ENCODE assay signal across 12 mouse cellular contexts in the genomic region with DNA sequence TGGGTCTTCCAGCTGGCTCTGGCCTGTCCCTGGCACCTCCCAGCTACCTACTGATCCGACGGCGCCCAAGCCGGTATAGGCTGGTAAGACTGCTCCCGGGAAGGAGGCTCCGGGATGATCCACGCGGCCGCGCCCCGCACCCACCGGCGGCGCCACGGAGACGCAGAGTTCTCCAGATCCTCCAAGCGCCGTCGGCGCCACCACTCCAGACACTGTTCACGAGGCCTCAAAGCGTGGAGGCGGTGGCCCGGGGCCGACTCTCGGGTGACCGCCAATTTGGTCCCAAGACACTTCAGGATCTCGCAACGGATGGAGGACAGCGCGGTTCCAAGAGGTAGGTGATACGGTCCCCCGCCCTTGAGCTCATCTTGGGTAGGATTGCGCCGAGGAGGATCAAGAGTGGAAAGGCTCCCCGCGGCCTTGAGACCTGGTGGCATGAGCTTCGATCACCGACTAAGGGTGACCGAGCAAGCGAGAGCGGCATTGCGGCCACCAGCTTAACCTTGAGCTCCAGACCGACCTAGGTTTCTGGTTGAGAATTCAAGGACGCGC. TPM values are rescaled to one million over a fixed set of nuclear protein-coding genes. Genes with fewer than 3 reads are reported as not detected.
A peak's percentile ranks its signal among the peaks of the same experiment; 100 is the strongest.
DNase-seq lines count a peak whose midpoint lies in the region; ATAC-seq and TF ChIP-seq lines count a peak whose summit lies in the region.
"Had no signal": no experiment of that assay in that cellular context is flagged by ENCODE, and none has a peak within 500 bp of the region (broad histone marks: within the 10 kb centered on the region; RNA-seq: fewer than 3 reads in every experiment).

No protein-coding gene starts in this region.

- no peak overlapping the region for H3K9ac ChIP-seq in hindbrain, embryonic 11.5 days (ENCODE audit: low read depth, low read length)
- no peak overlapping the region for H3K9ac ChIP-seq in hindbrain, postnatal 0 days (replicated peaks; ENCODE audit: low read length)
- peak overlapping the region; percentile 94 for H3K9ac ChIP-seq in kidney, embryonic 14.5 days (ENCODE audit: low read depth, low read length)
- H3K9ac ChIP-seq in neural tube, embryonic 14.5 days (replicated peaks; ENCODE audit: low read depth, low read length), result peak overlapping the region; percentile 75
- no peak overlapping the region for H3K9ac ChIP-seq in hindbrain, embryonic 13.5 days
- H3K9ac ChIP-seq: midbrain, embryonic 15.5 days had no signal

- ATAC-seq in hindbrain, embryonic 11.5 days (ENCODE audit: low FRiP score), result no peak
- ATAC-seq in hindbrain, postnatal 0 days, result no peak
- peak; percentile 51 for ATAC-seq in kidney, embryonic 14.5 days (ENCODE audit: low FRiP score, low TSS enrichment)
- peak; percentile 68 for ATAC-seq in neural tube, embryonic 14.5 days (ENCODE audit: low read depth)
- ATAC-seq in hindbrain, embryonic 13.5 days (ENCODE audit: low FRiP score), result no peak
- ATAC-seq: midbrain, embryonic 15.5 days had no signal

- peaks cover 79% of the 10 kb centered on the region for H3K27me3 ChIP-seq in hindbrain, embryonic 11.5 days (ENCODE audit: control insufficient read depth, insufficient read depth, low read length)
- peaks cover 82% of the 10 kb centered on the region for H3K27me3 ChIP-seq in hindbrain, postnatal 0 days (ENCODE audit: insufficient read depth, low read length)
- H3K27me3 ChIP-seq in kidney, embryonic 14.5 days (ENCODE audit: control insufficient read depth, insufficient read depth, low read length), result peaks cover 3% of the 10 kb centered on the region; the same call in 1 of the 2 replicates
- H3K27me3 ChIP-seq in neural tube, embryonic 14.5 days (ENCODE audit: control insufficient read depth, insufficient read depth, low read length), result no peaks in the 10 kb centered on the region
- peaks cover 100% of the 10 kb centered on the region for H3K27me3 ChIP-seq in hindbrain, embryonic 13.5 days

- 2% methylated on average over 46 of the region's 46 CpGs for WGBS in hindbrain, embryonic 11.5 days
- 2% methylated on average over 46 of the region's 46 CpGs for WGBS in hindbrain, postnatal 0 days
- WGBS in kidney, embryonic 14.5 days, result 1% methylated on average over 46 of the region's 46 CpGs
- WGBS in neural tube, embryonic 14.5 days, result under 1% methylated on average over 46 of the region's 46 CpGs
- 1% methylated on average over 46 of the region's 46 CpGs for WGBS in hindbrain, embryonic 13.5 days

- H3K4me3 ChIP-seq in hindbrain, embryonic 11.5 days (ENCODE audit: low read depth, low read length), result no peak overlapping the region
- no peak overlapping the region for H3K4me3 ChIP-seq in hindbrain, postnatal 0 days (ENCODE audit: low read length)
- peak overlapping the region; percentile 77 for H3K4me3 ChIP-seq in kidney, embryonic 14.5 days (ENCODE audit: low read length)
- peak overlapping the region; percentile 45 for H3K4me3 ChIP-seq in neural tube, embryonic 14.5 days (ENCODE audit: low read depth, low read length)
- no peak overlapping the region for H3K4me3 ChIP-seq in hindbrain, embryonic 13.5 days
- H3K4me3 ChIP-seq: erythroblast, embryonic 14.5 days; midbrain, embryonic 15.5 days had no signal

- no peak overlapping the region for H3K4me2 ChIP-seq in hindbrain, embryonic 11.5 days (replicated peaks; ENCODE audit: low read depth, low read length)
- no peak overlapping the region for H3K4me2 ChIP-seq in hindbrain, postnatal 0 days (ENCODE audit: low read depth, low read length)
- H3K4me2 ChIP-seq in kidney, embryonic 14.5 days (replicated peaks; ENCODE audit: low read depth, low read length), result peak overlapping the region; percentile 71
- H3K4me2 ChIP-seq in neural tube, embryonic 14.5 days (ENCODE audit: low read depth, low read length), result peak overlapping the region; percentile 56
- no peak overlapping the region for H3K4me2 ChIP-seq in hindbrain, embryonic 13.5 days
- H3K4me2 ChIP-seq: midbrain, embryonic 15.5 days had no signal

- no peaks in the 10 kb centered on the region for H3K36me3 ChIP-seq in hindbrain, embryonic 11.5 days (ENCODE audit: control insufficient read depth, insufficient read depth, low read length)
- no peaks in the 10 kb centered on the region for H3K36me3 ChIP-seq in hindbrain, postnatal 0 days (ENCODE audit: insufficient read depth, low read length)
- no peaks in the 10 kb centered on the region for H3K36me3 ChIP-seq in kidney, embryonic 14.5 days (ENCODE audit: control insufficient read depth, insufficient read depth, low read length)
- no peaks in the 10 kb centered on the region for H3K36me3 ChIP-seq in neural tube, embryonic 14.5 days (ENCODE audit: control insufficient read depth, insufficient read depth, low read length)
- H3K36me3 ChIP-seq in hindbrain, embryonic 13.5 days, result no peaks in the 10 kb centered on the region
- H3K36me3 ChIP-seq: midbrain, embryonic 15.5 days had no signal

- TF ChIP-seq CTCF in hindbrain, postnatal 0 days (IDR thresholded peaks at IDR 0.05; ENCODE audit: low read depth), result no peak

- no peak overlapping the region for H3K27ac ChIP-seq in hindbrain, embryonic 11.5 days (ENCODE audit: low read depth, low read length)
- no peak overlapping the region for H3K27ac ChIP-seq in hindbrain, postnatal 0 days
- peak overlapping the region; percentile 93 for H3K27ac ChIP-seq in kidney, embryonic 14.5 days (ENCODE audit: low read depth, low read length)
- peak overlapping the region; percentile 83 for H3K27ac ChIP-seq in neural tube, embryonic 14.5 days (ENCODE audit: low read depth, low read length)
- H3K27ac ChIP-seq in hindbrain, embryonic 13.5 days, result no peak overlapping the region
- H3K27ac ChIP-seq: midbrain, embryonic 15.5 days had no signal

- no peaks in the 10 kb centered on the region for H3K9me3 ChIP-seq in hindbrain, embryonic 11.5 days (ENCODE audit: control insufficient read depth, low read length)
- H3K9me3 ChIP-seq in hindbrain, postnatal 0 days (ENCODE audit: low read length), result no peaks in the 10 kb centered on the region
- H3K9me3 ChIP-seq in kidney, embryonic 14.5 days (ENCODE audit: control insufficient read depth, low read length), result no peaks in the 10 kb centered on the region
- no peaks in the 10 kb centered on the region for H3K9me3 ChIP-seq in neural tube, embryonic 14.5 days (ENCODE audit: control insufficient read depth, low read length)
- H3K9me3 ChIP-seq in hindbrain, embryonic 13.5 days, result no peaks in the 10 kb centered on the region
- H3K9me3 ChIP-seq: midbrain, embryonic 15.5 days had no signal

- H3K4me1 ChIP-seq in hindbrain, embryonic 11.5 days (replicated peaks; ENCODE audit: control insufficient read depth, insufficient read depth, low read length), result no peaks in the 10 kb centered on the region
- no peaks in the 10 kb centered on the region for H3K4me1 ChIP-seq in hindbrain, postnatal 0 days (ENCODE audit: insufficient read depth, low read length)
- H3K4me1 ChIP-seq in kidney, embryonic 14.5 days (ENCODE audit: control insufficient read depth, insufficient read depth, low read length), result peaks cover 38% of the 10 kb centered on the region
- H3K4me1 ChIP-seq in neural tube, embryonic 14.5 days (ENCODE audit: control insufficient read depth, insufficient read depth, low read length), result peaks cover 17% of the 10 kb centered on the region
- no peaks in the 10 kb centered on the region for H3K4me1 ChIP-seq in hindbrain, embryonic 13.5 days (replicated peaks)
- H3K4me1 ChIP-seq: midbrain, embryonic 15.5 days had no signal

- DNase-seq in hindbrain, embryonic 11.5 days (ENCODE audit: low spot score), result peak; percentile 51
- no peak for DNase-seq in hindbrain, postnatal 0 days (ENCODE audit: low spot score)
- peak; percentile 49 for DNase-seq in adrenal gland, postnatal 25 days
- DNase-seq in c-Kit-positive CD71-positive TER-119-positive erythroid progenitor cells, embryonic 14.5 days (ENCODE audit: low spot score), result no peak
- no peak for DNase-seq in thymus, postnatal 25 days

RNA-seq across cellular contexts. Expression of gene Hoxb9, which starts 19.7 kb away (rescaled TPM):
- 0.80 and 3.2 TPM in 2 replicates for polyA plus RNA-seq in hindbrain, embryonic 11.5 days (2014; fragmentation: Nextera tagmentation; extraction: Ambion mirVana)
- 0.40 TPM in 1 of 2 replicates, not detected in the other for total RNA-seq in hindbrain, postnatal 0 days (2014; rRNA removed)
- polyA plus RNA-seq in hindbrain, postnatal 0 days (2015; fragmentation: Nextera tagmentation; extraction: Ambion mirVana), result 0.13 TPM in 1 of 2 replicates, not detected in the other
- 202 and 263 TPM in 2 replicates for total RNA-seq in adrenal gland, postnatal 25 days (2021)
- 30.0 and 41.4 TPM in 2 replicates for polyA plus RNA-seq in kidney, embryonic 14.5 days (2014; fragmentation: Nextera tagmentation; extraction: Ambion mirVana)
- polyA plus RNA-seq in neural tube, embryonic 14.5 days (2014; fragmentation: Nextera tagmentation; extraction: Ambion mirVana), result 106 and 114 TPM in 2 replicates
- 4.8 and 7.2 TPM in 2 replicates for polyA plus RNA-seq in hindbrain, embryonic 13.5 days (2015; fragmentation: Nextera tagmentation; extraction: Ambion mirVana)
- total RNA-seq: left cerebral cortex, postnatal 25 days had no signal
- polyA plus RNA-seq: erythroblast, embryonic 14.5 days; midbrain, embryonic 15.5 days had no signal

RNA-seq across cellular contexts. Expression of gene Hoxb8, which starts 30.1 kb away (rescaled TPM):
- polyA plus RNA-seq in hindbrain, embryonic 11.5 days (2014; fragmentation: Nextera tagmentation; extraction: Ambion mirVana), result 3.1 and 7.0 TPM in 2 replicates
- 28.0 and 66.5 TPM in 2 replicates for total RNA-seq in hindbrain, postnatal 0 days (2014; rRNA removed)
- 4.6 and 6.2 TPM in 2 replicates for polyA plus RNA-seq in hindbrain, postnatal 0 days (2015; fragmentation: Nextera tagmentation; extraction: Ambion mirVana)
- total RNA-seq in adrenal gland, postnatal 25 days (2021), result 84.9 and 94.6 TPM in 2 replicates
- polyA plus RNA-seq in kidney, embryonic 14.5 days (2014; fragmentation: Nextera tagmentation; extraction: Ambion mirVana), result 12.7 and 18.6 TPM in 2 replicates
- polyA plus RNA-seq in neural tube, embryonic 14.5 days (2014; fragmentation: Nextera tagmentation; extraction: Ambion mirVana), result 78.6 and 120 TPM in 2 replicates
- polyA plus RNA-seq in hindbrain, embryonic 13.5 days (2015; fragmentation: Nextera tagmentation; extraction: Ambion mirVana), result 19.2 and 27.2 TPM in 2 replicates
- total RNA-seq: hematopoietic stem cell, adult 5-6 weeks; left cerebral cortex, postnatal 25 days had no signal
- polyA plus RNA-seq: erythroblast, embryonic 14.5 days; midbrain, embryonic 15.5 days had no signal

RNA-seq across cellular contexts. Expression of gene Hoxb7, which starts 34.9 kb away (rescaled TPM):
- 4.0 and 11.2 TPM in 2 replicates for polyA plus RNA-seq in hindbrain, embryonic 11.5 days (2014; fragmentation: Nextera tagmentation; extraction: Ambion mirVana)
- total RNA-seq in hindbrain, postnatal 0 days (2014; rRNA removed), result 11.0 and 21.7 TPM in 2 replicates
- 10.1 and 16.8 TPM in 2 replicates for polyA plus RNA-seq in hindbrain, postnatal 0 days (2015; fragmentation: Nextera tagmentation; extraction: Ambion mirVana)
- total RNA-seq in adrenal gland, postnatal 25 days (2021), result 54.7 and 58.6 TPM in 2 replicates
- 58.6 and 61.9 TPM in 2 replicates for polyA plus RNA-seq in kidney, embryonic 14.5 days (2014; fragmentation: Nextera tagmentation; extraction: Ambion mirVana)
- 120 and 133 TPM in 2 replicates for polyA plus RNA-seq in neural tube, embryonic 14.5 days (2014; fragmentation: Nextera tagmentation; extraction: Ambion mirVana)
- polyA plus RNA-seq in hindbrain, embryonic 13.5 days (2015; fragmentation: Nextera tagmentation; extraction: Ambion mirVana), result 21.5 and 33.2 TPM in 2 replicates
- total RNA-seq: hematopoietic stem cell, adult 5-6 weeks; left cerebral cortex, postnatal 25 days had no signal
- polyA plus RNA-seq: erythroblast, embryonic 14.5 days; midbrain, embryonic 15.5 days had no signal

RNA-seq across cellular contexts. Expression of gene Hoxb6, which starts 40.7 kb away (rescaled TPM):
- 15.9 and 38.5 TPM in 2 replicates for polyA plus RNA-seq in hindbrain, embryonic 11.5 days (2014; fragmentation: Nextera tagmentation; extraction: Ambion mirVana)
- 23.2 and 30.2 TPM in 2 replicates for total RNA-seq in hindbrain, postnatal 0 days (2014; rRNA removed)
- 29.0 and 36.3 TPM in 2 replicates for polyA plus RNA-seq in hindbrain, postnatal 0 days (2015; fragmentation: Nextera tagmentation; extraction: Ambion mirVana)
- 74.4 and 78.8 TPM in 2 replicates for total RNA-seq in adrenal gland, postnatal 25 days (2021)
- 44.1 and 53.1 TPM in 2 replicates for polyA plus RNA-seq in kidney, embryonic 14.5 days (2014; fragmentation: Nextera tagmentation; extraction: Ambion mirVana)
- polyA plus RNA-seq in neural tube, embryonic 14.5 days (2014; fragmentation: Nextera tagmentation; extraction: Ambion mirVana), result 138 and 141 TPM in 2 replicates
- 81.9 and 132 TPM in 2 replicates for polyA plus RNA-seq in hindbrain, embryonic 13.5 days (2015; fragmentation: Nextera tagmentation; extraction: Ambion mirVana)
- total RNA-seq: left cerebral cortex, postnatal 25 days had no signal
- polyA plus RNA-seq: erythroblast, embryonic 14.5 days had no signal

RNA-seq across cellular contexts. Expression of gene Hoxb5, which starts 51.6 kb away (rescaled TPM):
- 33.1 and 42.5 TPM in 2 replicates for polyA plus RNA-seq in hindbrain, embryonic 11.5 days (2014; fragmentation: Nextera tagmentation; extraction: Ambion mirVana)
- total RNA-seq in hindbrain, postnatal 0 days (2014; rRNA removed), result 16.5 and 24.3 TPM in 2 replicates
- polyA plus RNA-seq in hindbrain, postnatal 0 days (2015; fragmentation: Nextera tagmentation; extraction: Ambion mirVana), result 109 and 113 TPM in 2 replicates
- total RNA-seq in adrenal gland, postnatal 25 days (2021), result 36.5 and 36.8 TPM in 2 replicates
- polyA plus RNA-seq in kidney, embryonic 14.5 days (2014; fragmentation: Nextera tagmentation; extraction: Ambion mirVana), result 22.1 and 24.3 TPM in 2 replicates
- 49.1 and 52.4 TPM in 2 replicates for polyA plus RNA-seq in neural tube, embryonic 14.5 days (2014; fragmentation: Nextera tagmentation; extraction: Ambion mirVana)
- polyA plus RNA-seq in hindbrain, embryonic 13.5 days (2015; fragmentation: Nextera tagmentation; extraction: Ambion mirVana), result 196 and 216 TPM in 2 replicates
- total RNA-seq: left cerebral cortex, postnatal 25 days had no signal
- polyA plus RNA-seq: erythroblast, embryonic 14.5 days had no signal

Comparison
In these comparisons a context has a peak if more than half of its experiments do, and no peak if none do; other contexts are left out.
1. DNase-seq: peak in hindbrain, embryonic 11.5 days (single experiment) and adrenal gland, postnatal 25 days (single experiment); none in hindbrain, postnatal 0 days (single experiment), c-Kit-positive CD71-positive TER-119-positive erythroid progenitor cells, embryonic 14.5 days (single experiment) and thymus, postnatal 25 days (single experiment).
2. ATAC-seq: peak in kidney, embryonic 14.5 days (single experiment) and neural tube, embryonic 14.5 days (single experiment); none in hindbrain, embryonic 11.5 days (single experiment), hindbrain, postnatal 0 days (single experiment) and hindbrain, embryonic 13.5 days (single experiment).
3. H3K27ac ChIP-seq: peak in kidney, embryonic 14.5 days (single experiment) and neural tube, embryonic 14.5 days (single experiment); none in hindbrain, embryonic 11.5 days (single experiment), hindbrain, postnatal 0 days (single experiment) and hindbrain, embryonic 13.5 days (single experiment).
4. H3K4me2 ChIP-seq: peak in kidney, embryonic 14.5 days (single experiment) and neural tube, embryonic 14.5 days (single experiment); none in hindbrain, embryonic 11.5 days (single experiment), hindbrain, postnatal 0 days (single experiment) and hindbrain, embryonic 13.5 days (single experiment).
5. H3K4me3 ChIP-seq: peak in kidney, embryonic 14.5 days (single experiment) and neural tube, embryonic 14.5 days (single experiment); none in hindbrain, embryonic 11.5 days (single experiment), hindbrain, postnatal 0 days (single experiment) and hindbrain, embryonic 13.5 days (single experiment).
6. H3K9ac ChIP-seq: peak in kidney, embryonic 14.5 days (single experiment) and neural tube, embryonic 14.5 days (single experiment); none in hindbrain, embryonic 11.5 days (single experiment), hindbrain, postnatal 0 days (single experiment) and hindbrain, embryonic 13.5 days (single experiment).